Mouse (Mus musculus) lung, postnatal 10 days (tissue): ENCODE data around the gene Acoxl.

Experiments
- DNase-seq: peaks from one replicate; pipeline ENCODE4 v3.0.0; 2021

Acoxl gene

DNA sequence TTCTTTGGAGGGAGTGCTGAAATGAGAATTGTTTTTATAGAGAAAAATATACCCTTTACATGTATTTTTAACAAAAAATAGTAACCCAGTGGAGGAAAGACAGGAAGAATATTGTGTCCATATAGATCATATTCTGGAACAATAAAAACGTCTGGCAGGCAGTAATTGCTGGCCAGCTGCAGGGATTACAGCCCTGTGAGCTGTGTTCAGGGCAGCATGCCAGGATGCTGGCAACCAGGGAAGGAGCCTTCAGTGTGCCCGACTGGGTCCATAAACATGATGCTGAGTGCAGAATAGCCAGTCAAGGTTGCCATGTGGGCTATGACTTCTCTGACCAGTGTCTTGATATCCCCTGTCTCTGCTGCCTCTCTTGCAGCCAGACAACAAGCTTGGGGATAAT, 122.5 kb downstream of the Acoxl start:
- peak; percentile 32 for DNase-seq

DNA sequence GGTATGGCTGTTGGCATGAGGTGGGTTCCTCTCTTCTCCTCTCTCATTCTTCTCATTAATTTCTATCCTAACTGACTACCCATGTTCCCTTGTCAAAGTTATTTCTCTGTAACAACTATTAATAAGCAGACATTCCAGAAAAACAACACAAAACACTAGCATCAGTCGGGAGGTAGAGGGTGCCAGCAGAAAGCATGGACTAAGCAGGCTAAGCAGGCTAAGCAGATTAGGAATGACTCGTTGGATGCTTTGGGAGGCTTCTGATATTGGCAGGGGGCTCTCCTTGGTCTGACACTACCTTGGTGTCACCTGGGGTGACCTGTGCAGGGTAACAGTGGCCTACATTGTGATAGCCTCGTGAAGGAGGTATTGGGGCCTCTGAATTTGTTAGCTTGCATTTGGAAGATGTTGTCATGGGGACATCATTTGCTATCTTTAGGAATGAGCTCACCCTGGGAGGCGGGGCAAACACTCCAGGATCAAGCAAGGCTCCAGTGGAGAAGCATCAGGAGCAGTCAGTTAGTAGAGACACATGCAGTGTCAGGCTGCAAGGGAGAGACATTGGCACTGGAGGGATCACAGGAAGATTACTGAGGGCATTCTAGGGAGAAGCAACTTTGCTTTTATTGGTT, 123.2 kb downstream of the Acoxl start:
- DNase-seq = peak; percentile 88

DNA sequence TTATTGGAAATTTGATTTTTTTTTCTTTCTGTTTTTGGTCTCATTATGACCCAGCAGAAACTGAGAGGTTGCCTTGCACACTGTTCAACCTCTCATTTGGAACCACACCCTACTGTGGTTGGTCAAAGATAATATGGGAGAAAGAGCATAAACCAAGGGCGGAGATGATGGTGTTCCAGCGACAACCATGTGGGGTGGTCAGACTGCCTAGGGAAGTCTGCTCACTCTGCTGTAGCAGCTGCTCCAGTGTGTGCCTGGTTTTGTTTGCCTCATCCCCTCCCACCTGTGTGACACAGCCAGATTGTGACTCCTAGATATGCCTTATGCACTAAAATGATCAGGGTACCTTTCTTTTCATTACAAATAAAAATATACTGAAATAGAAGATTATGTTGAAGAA, 130.3 kb downstream of the Acoxl start:
- DNase-seq = no peak

DNA sequence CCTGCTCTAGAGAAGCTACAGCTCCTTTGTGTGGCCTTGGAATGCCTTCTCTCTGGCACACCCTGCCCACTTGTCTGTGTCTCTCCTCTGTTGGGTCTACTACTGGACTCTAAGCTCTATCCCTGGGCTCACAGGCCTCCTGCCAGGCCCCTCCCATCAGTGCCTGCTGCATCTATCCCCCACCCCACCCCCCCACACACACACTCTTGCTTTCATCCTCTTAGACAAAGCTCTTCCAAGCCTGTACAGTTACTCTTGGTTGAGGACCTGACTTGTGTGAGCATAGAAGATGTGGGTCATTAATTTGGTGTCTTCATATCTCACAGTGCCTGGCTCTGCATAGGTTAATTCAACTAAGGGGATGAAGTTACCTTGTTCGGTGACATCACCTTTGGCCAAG, 137.6 kb downstream of the Acoxl start:
- DNase-seq = no peak

DNA sequence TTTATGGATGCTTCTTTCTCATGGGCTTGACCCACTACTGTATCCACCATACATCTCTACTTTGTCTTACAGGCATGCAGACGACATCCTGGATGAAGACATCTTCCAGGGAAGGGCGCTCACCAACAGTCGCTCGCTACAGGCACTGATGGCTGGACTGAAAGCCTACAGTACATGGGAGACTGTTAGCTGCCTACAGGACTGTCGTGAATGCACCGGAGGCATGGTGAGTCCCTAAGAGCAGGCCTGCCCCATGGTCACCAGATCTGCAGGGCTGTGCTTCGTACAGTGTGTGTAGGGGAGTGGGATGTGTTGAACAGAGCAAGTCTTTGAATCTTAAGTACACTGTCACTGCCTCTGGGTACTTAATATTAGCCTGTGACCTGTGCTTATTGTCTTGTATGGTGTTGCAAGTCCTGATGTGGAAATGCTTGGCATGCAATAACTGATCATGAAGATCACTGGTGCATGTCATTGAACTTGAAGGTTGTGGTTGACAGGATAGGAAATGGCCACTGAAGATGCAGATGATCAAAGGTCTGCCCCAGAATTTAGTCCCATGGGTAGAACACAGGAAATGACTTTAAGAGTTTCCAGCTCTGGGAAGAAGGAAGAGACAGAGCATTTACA, 140.0 kb downstream of the Acoxl start:
- DNase-seq = peak; percentile 8

DNA sequence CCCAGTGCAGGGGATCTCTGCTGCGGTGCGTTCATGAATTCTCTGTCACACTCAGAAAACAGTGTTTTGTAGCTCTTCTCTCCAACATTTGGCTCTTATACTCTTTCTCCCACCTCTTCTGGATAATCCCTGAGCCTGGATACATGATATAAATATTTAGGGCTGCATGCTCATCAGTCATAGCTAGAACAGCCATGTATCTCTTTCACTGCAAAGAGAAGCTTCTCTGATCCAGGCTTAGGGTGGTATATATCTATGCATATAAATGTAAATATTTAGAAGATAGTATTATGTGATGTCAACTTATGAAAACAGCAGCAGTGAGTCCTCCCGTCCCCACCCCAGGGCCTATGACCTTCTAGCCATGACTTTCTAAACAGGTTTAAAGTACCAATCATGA, 143.9 kb downstream of the Acoxl start:
- no peak for DNase-seq

DNA sequence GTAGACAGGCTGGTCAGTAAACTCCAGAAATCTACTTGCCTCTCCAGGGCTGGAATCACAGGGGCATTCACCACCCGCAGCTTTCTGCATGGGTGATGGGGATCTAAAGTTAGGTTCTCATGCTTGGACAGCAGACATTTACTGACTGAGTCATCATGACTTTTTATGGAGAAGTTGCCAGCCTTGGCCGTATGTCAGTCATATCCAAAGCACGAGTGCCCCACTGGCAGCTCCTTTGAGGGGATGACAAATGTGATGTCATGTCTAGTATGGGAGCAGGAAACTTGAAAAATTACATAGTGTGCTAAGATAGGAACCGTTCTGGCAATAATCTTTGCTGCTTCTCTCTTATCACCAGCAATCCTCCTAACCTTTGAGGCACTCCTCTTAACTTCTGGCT, 144.6 kb downstream of the Acoxl start:
- no peak for DNase-seq

DNA sequence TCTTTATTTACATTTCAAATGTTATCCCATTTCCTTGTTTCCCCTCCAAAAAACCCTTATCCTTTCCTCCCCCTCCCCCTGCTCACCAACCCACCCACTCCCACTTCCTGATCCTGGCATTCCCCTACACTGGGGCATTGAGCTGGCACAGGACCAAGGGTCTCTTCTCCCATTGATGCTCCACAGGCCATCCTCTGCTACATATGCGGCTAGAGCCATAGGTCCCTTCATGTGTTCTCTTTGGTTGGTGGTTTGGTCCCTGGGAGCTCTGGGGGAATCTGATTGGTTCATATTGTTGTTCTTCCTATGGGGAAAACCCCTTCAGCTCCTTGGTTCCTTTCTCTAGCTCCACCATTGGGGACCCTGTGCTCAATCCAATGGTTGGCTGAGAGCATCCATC, 145.3 kb downstream of the Acoxl start:
- DNase-seq = no peak

DNA sequence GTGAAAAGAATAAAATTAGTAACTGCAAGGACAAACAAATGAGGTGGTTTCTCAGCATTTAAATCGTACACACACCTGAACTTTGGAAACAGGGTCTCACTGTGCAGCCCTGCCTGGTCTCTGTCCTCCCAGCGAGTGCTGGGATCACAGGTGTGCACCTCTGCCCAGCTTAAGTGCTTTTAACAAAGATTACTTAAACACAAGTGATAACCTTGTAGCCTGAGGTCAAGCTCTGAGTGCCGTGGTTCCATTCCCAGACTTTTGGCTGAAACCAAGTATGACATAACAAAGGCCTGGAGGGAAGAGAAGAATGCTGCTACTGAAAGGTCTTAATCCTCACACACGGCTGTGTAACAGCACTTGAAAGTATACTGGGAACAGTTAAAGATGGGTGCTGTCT, 149.0 kb downstream of the Acoxl start:
- no peak for DNase-seq

DNA sequence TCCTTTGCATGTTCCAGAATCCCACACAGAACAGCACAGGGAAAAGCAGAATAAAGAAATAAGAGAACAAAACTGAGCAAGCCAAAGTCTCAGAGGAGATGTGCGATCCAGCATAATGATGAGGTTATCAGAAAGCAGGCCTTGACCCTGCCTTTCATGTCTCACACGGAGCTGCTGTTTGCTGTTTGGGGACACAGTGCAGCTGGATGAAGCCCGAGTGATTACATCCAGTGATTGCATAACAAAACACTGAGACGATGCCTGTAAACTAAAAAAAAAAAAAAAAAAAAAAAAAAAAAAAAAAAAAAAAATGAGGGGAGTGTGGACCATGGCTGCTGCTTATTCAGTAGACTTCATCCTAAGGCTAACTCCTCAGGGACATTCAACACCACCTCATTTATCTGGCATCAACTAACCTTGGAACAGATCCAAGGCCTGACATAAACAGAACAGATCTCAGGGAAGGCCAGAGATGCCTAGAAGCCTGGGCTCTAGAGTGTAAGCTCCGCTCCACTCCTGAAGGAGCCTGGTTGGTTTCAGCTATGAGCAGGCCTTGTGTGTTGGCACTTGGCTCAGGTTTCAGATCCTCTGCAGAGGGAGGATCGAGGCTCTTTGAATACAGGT, 152.3 kb downstream of the Acoxl start:
- DNase-seq = peak; percentile 87

DNA sequence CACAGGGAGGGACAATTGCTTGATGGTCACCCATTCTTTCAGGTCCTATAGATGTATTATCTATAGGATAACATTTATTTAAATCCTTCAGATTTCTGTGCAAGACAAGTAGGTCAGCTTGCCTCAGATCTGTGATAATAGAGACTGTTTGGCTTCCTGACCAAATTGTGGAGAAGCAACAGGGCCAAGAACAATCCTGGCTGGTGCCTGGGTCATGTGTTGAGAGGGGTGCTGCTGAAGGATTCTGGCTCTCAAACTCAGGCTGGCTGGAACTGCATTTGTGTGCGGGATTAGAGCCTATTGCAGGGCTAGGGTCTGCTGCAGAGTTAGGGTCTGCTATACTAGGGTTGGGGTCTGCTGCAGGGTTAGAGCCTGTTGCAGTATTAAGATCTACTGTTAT, 153.0 kb downstream of the Acoxl start:
- peak; percentile 73 for DNase-seq

DNA sequence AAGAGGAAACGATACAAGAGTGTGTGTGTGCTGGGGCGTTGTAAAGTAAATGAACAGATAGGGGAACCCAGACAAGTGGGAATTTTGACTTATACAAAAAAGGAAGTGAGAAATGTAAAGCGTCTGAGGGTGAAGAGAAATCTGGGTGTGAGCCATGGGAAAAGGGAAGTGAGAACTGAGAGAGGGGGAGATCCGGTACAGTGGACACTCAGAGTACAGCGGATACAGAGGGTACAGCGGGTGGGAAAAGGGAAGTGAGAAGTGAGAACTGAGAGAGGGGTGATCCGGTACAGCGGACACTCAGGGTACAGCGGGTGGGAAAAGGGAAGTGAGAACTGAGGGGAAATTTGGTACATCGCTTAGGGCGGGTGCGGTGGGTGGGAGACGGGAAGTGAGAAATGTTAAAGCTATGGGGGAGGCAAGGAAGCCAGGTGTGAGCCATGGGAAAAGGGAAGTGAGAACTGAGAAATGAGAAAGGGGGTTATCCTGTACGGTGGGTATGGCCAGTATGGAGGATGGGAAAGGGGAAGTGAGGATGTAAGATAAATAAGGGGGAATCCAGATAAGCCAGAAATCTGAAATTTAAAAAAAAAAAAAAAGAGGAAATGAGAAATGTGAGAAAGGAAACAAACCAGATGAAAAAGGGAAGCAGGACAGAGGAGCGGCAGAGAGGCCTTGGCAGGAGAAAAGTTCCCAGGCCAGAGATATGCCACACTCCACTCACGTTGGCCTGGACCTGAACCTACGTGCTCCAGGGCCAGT, 170.2 kb downstream of the Acoxl start:
- no peak for DNase-seq

DNA sequence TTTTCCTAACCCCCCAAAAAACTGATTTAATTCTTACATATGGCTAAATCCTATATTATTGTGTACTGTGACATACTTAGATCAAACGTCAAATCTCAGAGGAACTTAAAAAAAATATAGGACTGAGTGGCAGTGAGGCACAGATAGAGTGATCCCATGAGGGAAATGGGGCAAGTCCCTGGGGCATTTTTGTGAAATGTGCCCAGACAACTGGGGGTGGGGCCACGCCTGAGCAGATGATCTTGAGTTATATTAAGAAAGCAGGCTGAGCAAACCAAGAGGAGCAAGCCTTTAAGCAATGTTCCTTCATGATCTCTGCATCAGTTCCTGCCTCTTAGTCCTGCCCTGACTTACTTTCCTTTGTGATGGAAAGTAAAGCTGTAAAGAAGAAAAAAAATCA, 175.9 kb downstream of the Acoxl start:
- no peak for DNase-seq

DNA sequence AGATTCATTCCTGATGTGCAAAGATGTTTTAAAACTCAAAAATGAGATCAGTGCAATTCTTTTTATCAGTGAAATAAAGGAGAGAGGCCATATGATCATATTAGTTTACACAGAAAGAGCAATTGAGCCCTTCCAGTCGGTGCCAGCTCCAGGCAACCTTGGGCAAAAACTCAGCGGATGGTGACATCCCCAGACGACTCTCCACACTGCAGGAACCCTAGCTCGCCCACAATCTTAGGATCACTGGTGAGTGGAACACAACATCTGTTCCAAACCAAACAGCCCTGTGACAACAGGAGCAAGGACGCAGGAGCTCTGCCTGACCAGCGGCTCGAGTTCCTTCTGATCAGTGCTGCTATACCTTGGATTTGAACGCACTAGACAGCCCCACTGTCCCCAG, 176.9 kb downstream of the Acoxl start:
- DNase-seq = no peak

DNA sequence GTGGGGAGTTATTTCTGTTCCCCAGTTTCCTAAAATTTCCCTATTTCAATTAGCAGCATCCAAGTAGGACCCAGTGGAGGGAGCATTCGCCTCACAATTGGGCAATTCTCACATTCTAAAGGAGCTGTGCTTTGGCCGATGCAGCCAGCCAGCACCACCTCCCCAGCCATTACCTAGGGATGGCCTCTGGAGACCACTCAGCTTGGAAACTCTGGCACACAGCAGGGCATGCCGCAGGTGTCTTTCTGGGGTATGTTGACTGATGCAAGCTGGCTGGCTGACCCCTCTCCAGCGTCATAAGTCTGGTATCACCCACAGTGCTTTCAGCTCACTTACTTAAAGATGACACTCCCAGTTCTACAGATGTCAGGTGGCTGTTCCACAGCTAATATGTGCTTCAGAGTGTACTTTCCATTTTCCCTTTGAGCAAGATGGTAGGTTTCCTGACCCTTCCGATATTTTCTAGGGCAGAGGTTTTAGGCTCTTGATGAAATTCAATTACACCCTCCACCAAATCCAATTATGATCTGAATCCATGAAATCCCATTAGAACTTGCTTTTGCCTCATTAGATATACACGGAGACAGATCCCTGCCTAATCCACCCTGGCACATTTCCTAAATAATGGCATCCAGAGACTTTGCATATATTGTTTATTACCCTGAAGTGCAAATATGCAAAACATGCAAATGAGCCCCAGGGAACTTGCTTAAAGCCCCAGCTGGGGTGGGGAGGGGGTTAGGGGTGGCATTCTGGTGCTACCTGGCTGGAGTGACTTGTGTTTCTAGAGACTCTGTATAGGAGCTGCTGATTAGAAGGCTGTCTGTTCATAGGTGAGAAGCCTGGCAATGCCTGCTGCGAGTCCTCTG, 181.6 kb downstream of the Acoxl start:
- no peak for DNase-seq

DNA sequence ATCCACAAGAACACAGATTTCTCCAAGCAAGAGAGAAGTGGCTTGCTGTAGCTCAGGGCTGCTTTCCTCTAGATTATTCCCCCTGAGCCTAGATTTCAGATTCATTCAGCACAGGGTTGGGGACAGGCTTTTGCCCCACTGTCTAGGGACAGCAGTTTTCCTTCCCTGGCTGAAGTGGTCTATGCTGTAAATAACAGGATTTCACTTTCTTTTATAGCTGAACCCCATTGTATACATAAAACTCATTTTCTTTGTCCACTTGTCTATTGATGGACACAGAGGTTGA, 182.2 kb downstream of the Acoxl start:
- DNase-seq = no peak

DNA sequence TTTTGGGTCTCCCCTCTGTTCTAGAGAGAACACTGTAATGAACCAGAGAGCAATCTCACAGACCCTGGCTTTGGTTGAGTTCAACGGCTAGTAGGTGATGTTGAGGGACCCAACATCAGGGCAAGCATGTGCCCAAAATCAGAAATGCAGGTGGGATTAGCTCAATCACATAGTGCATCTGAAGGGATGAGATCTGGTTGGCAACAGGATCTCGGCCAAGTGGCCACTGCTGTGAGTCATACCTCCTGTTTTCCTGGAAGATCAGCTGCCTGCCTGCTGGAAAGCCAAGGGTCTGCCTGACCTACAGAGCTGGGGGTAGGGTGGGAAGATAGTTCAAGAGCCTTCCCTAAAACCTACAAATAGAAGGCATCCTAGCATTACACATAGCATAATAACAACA, 185.2 kb downstream of the Acoxl start:
- DNase-seq = no peak

DNA sequence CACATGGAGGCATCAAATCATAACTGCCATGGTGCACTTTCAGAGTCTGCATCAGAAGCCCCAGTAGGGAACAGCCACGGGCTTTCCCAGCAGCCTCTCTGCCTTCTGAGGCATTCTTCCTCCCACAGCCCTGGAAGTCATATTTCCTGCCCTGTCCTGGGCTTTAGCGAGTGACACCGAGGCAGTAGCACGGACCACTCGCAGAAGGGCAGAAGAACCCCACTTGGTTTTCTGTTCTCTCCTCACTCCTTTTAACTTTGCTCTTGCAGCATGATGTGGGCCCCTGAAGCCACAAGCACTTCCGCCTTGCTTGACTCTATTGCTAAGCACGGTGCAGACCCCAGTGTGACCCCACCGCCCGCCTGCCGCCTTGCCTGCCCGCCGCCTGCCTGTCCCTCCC, 189.0 kb downstream of the Acoxl start:
- no peak for DNase-seq

DNA sequence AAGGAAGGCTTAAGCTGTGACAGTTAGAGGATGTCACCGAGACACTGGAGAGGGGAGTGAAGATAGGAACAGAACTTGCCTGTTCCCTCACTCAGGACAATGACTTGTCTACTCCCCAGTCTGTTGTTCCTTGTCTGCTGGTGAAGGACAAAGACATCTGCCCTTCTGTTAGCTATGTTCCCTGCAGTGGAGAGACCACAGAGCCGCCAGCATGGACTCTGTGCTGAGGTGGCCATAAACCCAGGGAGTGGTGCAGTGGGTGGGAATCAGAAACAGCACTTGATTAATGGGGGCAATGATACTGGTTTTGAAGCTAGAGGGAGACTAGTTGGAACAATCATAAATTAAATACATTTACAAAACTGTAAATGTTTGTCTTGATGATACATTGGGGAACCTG, 191.3 kb downstream of the Acoxl start:
- DNase-seq = no peak

DNA sequence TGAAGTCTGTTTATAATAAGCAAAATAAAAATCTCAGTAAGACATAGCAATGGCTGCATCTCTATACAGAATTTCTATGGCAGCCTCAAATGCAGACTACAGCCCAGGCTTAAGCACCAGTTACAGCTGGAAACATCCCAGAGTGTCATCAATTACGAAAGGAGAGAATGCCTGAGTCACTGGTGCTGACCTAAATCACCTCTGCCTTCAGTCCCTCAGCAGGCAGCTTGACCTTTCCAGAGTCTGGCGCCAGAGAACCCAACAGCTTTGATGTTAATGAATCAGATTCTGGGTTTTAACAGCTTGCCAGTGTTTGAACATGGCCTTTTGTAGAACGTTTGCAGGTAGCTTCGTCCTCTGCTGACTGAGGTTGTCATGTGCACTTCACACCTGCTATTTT, 193.4 kb downstream of the Acoxl start:
- DNase-seq = no peak

DNA sequence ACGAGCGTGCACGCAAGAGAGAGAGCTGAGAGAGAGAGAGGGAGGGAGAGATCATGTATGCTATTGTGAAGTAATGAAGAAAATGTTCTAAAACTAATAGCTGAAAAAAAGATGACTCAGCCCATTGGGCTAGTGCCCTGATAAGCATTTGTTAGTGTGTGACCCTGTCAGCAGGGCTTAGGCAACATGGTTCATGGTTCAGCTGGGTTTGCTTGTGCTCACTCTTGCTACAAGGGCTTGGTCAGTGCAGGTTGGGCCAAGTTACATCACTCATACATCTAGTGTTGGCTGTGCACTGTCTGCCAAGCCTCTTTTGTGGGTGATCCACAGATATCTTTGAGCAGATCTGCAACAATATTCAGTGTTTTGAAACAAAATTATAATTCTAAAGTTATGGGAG, 194.8 kb downstream of the Acoxl start:
- no peak for DNase-seq

DNA sequence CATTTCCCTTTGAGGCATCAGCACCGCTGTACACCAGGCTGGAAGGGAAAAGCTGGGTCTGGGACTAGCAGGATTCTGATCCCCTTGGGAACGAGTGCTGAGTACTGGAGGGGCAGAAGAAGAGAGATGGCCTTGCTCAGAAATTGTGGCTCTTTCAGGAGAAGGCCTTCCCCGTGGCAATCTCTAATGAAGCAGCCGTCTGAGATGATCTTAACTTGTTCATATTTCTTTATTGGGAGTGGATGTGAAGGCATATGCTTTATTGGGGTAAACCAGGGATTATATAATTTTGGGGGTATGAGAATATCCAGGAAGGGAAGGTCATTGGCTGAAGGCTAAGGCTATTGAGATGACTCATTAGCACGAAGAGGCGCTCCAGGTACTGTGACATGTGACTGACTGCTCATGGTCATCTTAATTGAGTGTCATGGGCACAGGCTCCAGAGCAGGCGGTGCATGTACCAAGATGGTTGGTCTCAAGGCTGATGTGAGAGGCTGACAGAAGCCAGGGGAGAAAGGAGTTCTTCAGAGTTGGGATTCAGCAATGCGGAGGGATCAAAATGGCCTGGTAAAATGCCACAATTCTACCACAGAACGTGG, 195.5 kb downstream of the Acoxl start:
- no peak for DNase-seq
